Mouse (Mus musculus): Measurements from ENCODE around the gene Tmem39b. TPM values are rescaled to one million over a fixed set of nuclear protein-coding genes. Genes with fewer than 3 reads are reported as not detected.

The Tmem39b gene
- total RNA-seq, 2 experiments from 2014 or later, result 3.0 to 3.9 TPM

GRCm38 (mm10) chr4:129683901-129684493 lies 12.6 kb downstream of the Tmem39b start:
- no peak for DNase-seq (ENCODE audit: low spot score)

GRCm38 (mm10) chr4:129681837-129682236 lies 14.8 kb downstream of the Tmem39b start:
- DNase-seq (ENCODE audit: low spot score), result no peak

GRCm38 (mm10) chr4:129672878-129673449 lies 23.7 kb downstream of the Tmem39b start:
- DNase-seq (ENCODE audit: low spot score), result no peak

- peak; percentile 93 for DNase-seq (ENCODE audit: low spot score)
Measured at GRCm38 (mm10) chr4:129672083-129672877, 24.4 kb downstream of the Tmem39b start, which contains the start of gene Kpna6. TSS of gene Kpna6 (minus strand) at chr4:129672767.

GRCm38 (mm10) chr4:129671491-129672082 lies 25.1 kb downstream of the Tmem39b start:
- peak; percentile 55 for DNase-seq (ENCODE audit: low spot score)

GRCm38 (mm10) chr4:129662255-129662813 lies 34.3 kb downstream of the Tmem39b start:
- DNase-seq (ENCODE audit: low spot score), result no peak

- no peak for DNase-seq (ENCODE audit: low spot score)
Measured at GRCm38 (mm10) chr4:129661584-129661983, 35.1 kb downstream of the Tmem39b start.

GRCm38 (mm10) chr4:129654770-129655169 lies 41.9 kb downstream of the Tmem39b start:
- DNase-seq (ENCODE audit: low spot score), result no peak

- DNase-seq (ENCODE audit: low spot score), result no peak
Measured at GRCm38 (mm10) chr4:129650359-129650758, 46.3 kb downstream of the Tmem39b start.

GRCm38 (mm10) chr4:129648656-129649055 lies 48.0 kb downstream of the Tmem39b start:
- no peak for DNase-seq (ENCODE audit: low spot score)

- no peak for DNase-seq (ENCODE audit: low spot score)
Measured at GRCm38 (mm10) chr4:129645204-129645603, 51.4 kb downstream of the Tmem39b start.

GRCm38 (mm10) chr4:129641756-129642155 lies 54.9 kb downstream of the Tmem39b start:
- DNase-seq (ENCODE audit: low spot score), result peak; percentile 13

GRCm38 (mm10) chr4:129640638-129641467 lies 55.8 kb downstream of the Tmem39b start, which contains the start of gene Txlna:
TSS of gene Txlna (minus strand) at chr4:129641065.
- peak; percentile 97 for DNase-seq (ENCODE audit: low spot score)

- DNase-seq (ENCODE audit: low spot score), result peak; percentile 14
Measured at GRCm38 (mm10) chr4:129640101-129640637, 56.5 kb downstream of the Tmem39b start.

- no peak for DNase-seq (ENCODE audit: low spot score)
Measured at GRCm38 (mm10) chr4:129639221-129639620, 57.4 kb downstream of the Tmem39b start.

- DNase-seq (ENCODE audit: low spot score), result no peak
Measured at GRCm38 (mm10) chr4:129633852-129634251, 62.8 kb downstream of the Tmem39b start.

GRCm38 (mm10) chr4:129631867-129632266 lies 64.8 kb downstream of the Tmem39b start:
- DNase-seq (ENCODE audit: low spot score), result no peak

GRCm38 (mm10) chr4:129630944-129631343 lies 65.7 kb downstream of the Tmem39b start:
- no peak for DNase-seq (ENCODE audit: low spot score)

All from gastrocnemius, adult 18-20 months (tissue).